Mouse (Mus musculus): ENCODE measurements around the gene Tns1. TPM values are rescaled to one million over a fixed set of nuclear protein-coding genes. Genes with fewer than 3 reads are reported as not detected.
A peak's percentile ranks its signal among the peaks of the same experiment; 100 is the strongest.

Gene Tns1
- polyA plus RNA-seq, 1 experiment from 2014 or later: 65.4 TPM

DNA sequence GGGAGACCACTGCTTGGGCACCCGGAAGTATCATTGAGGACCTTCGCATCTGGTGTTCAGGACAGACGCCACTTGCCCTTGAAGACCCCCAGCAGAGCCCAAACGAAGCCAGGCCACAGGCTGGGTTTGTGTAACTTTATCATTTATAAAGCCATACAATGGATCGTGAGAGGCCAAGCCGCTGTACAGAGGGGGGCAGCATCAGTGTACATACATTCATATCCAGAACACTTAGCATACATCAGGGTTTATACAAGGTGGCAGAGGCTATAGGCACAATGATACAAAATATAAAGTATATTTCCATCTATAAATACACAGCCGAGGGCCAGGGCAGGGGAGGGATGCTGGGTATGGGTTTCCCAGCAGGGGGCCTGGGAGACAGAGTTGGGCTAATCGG lies 214.1 kb downstream of the Tns1 start:
- Histone ChIP-seq H3K9ac (ENCODE audit: low read depth, low read length) (no peak overlapping the region), H3K4me1 (replicated peaks; ENCODE audit: insufficient read depth, low read length) (peaks cover 2% of the 10 kb centered on the region; the same call in 1 of the 2 replicates), H3K4me3 (replicated peaks; ENCODE audit: low read depth, low read length) (no peak overlapping the region), H3K36me3 (ENCODE audit: insufficient read depth, low read length) (peaks cover 16% of the 10 kb centered on the region), H3K27ac (no peak overlapping the region), H3K27me3 (ENCODE audit: insufficient read depth, low read length) (no peaks in the 10 kb centered on the region), H3K4me2 (ENCODE audit: low read length) (no peak overlapping the region), H3K9me3 (replicated peaks; ENCODE audit: low read length) (no peaks in the 10 kb centered on the region)
- peak; percentile 19; the same call in 1 of the 2 replicates for TF ChIP-seq CTCF (IDR thresholded peaks at IDR 0.05; ENCODE audit: low read depth)
- WGBS: 85% methylated on average over 8 of the region's 8 CpGs
- DNase-seq (ENCODE audit: low spot score): no peak
- ATAC-seq (replicated peaks; ENCODE audit: low FRiP score, low read depth): no peak

DNA sequence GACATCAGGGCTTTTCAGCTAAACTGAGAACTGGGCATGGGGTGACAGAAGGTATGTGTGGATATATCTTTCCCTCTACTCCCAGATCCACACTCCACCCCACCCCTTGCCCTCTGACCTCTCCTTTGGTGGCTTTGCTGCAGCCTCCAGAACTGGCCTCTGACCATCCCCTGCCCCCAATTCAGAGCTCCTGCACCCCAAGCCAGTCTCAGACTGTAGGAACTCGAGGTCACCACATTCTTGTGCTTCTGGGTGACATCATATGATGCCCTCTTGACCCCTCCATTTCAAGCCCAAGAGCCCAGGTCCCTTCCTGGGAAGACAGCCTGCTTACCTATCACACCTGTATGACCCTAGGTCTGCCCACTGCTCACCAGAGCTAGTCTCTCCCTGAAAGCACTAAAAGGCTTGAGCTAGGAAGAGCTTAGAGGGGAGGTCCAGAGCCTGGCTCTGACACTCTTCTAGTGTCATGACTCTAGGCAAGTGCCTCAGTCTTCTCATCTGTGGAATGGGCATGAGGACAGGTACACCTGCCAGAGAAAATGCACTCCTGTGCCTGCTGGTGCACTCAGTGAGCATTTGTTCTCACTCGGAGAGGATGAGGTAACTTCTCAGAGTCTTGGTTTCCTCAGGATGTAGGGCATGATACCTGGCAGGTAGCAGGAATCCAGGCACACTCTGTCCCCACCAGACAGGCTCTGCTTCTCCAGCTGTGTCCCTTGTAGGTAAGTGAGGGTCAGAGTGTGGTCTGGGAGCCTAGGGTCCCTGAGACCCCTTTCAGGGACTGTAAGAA lies 214.9 kb downstream of the Tns1 start:
- no peak for DNase-seq (ENCODE audit: low spot score)
- ATAC-seq (replicated peaks; ENCODE audit: low FRiP score, low read depth): no peak

DNA sequence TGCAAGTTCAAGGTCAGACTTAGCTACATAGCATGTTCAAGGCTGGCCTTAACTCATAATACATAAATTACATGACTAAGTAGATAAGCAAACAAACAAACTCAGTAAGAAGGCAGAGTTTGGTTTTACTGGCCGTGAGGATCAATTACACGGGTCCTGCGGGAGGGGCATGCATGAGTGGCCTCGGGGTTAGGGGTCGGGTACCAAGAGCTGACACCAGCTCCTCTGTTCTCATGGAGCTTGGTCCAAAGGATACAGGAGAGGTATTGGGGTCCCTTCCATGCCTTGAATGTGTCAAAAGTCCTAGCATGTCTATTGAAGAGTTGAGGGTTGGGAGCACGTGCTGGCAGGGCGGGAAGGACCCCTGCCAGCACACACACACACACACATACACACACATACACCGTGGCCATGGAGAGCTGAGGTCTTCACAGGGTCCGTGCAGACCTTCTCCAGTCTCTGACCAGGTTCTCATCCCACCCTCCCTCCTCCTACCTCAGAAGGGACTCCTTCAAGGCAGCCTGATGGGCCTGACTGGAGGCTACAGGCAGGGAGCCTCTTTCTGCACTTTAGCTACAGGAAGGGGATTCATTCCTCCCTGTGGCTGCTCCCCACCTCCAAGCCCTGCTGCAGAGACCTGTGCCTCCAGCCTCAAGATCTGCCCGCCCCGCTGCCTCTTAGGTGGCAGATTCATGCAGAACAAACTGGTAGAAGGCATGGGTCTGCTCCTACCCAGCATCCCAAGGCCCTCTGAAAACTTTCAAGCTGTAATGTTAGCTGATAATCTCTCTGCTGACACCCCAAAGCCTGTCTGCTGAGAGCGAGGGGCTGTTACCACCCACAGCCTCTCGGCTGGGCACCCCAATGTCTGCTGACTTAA lies 215.9 kb downstream of the Tns1 start:
- H3K4me2 ChIP-seq (ENCODE audit: low read length): no peak overlapping the region
- DNase-seq (ENCODE audit: low spot score): no peak
- H3K36me3 ChIP-seq (ENCODE audit: insufficient read depth, low read length): peaks cover 3% of the 10 kb centered on the region; the same call in 1 of the 2 replicates
- H3K9me3 ChIP-seq (replicated peaks; ENCODE audit: low read length): no peaks in the 10 kb centered on the region
- peaks cover 2% of the 10 kb centered on the region; the same call in 1 of the 2 replicates for H3K4me1 ChIP-seq (replicated peaks; ENCODE audit: insufficient read depth, low read length)
- ATAC-seq (replicated peaks; ENCODE audit: low FRiP score, low read depth): no peak
- TF ChIP-seq CTCF (IDR thresholded peaks at IDR 0.05; ENCODE audit: low read depth): no peak
- no peak overlapping the region for H3K4me3 ChIP-seq (replicated peaks; ENCODE audit: low read depth, low read length)
- 55% methylated on average over 13 of the region's 13 CpGs for WGBS
- no peak overlapping the region for H3K9ac ChIP-seq (ENCODE audit: low read depth, low read length)
- 0 out of 2 replicates have a peak overlapping the region, but pooled peaks have one; percentile 5 for H3K27ac ChIP-seq
- H3K27me3 ChIP-seq (ENCODE audit: insufficient read depth, low read length): no peaks in the 10 kb centered on the region

More for the DNA sequence above, 214.9 kb downstream of the Tns1 start:
- H3K9me3 ChIP-seq (replicated peaks; ENCODE audit: low read length): no peaks in the 10 kb centered on the region
- peaks cover 2% of the 10 kb centered on the region; the same call in 1 of the 2 replicates for H3K4me1 ChIP-seq (replicated peaks; ENCODE audit: insufficient read depth, low read length)
- H3K4me2 ChIP-seq (ENCODE audit: low read length): no peak overlapping the region
- H3K4me3 ChIP-seq (replicated peaks; ENCODE audit: low read depth, low read length): no peak overlapping the region
- H3K27ac ChIP-seq: no peak overlapping the region
- no peak overlapping the region for H3K9ac ChIP-seq (ENCODE audit: low read depth, low read length)
- H3K36me3 ChIP-seq (ENCODE audit: insufficient read depth, low read length): peaks cover 13% of the 10 kb centered on the region
- H3K27me3 ChIP-seq (ENCODE audit: insufficient read depth, low read length): no peaks in the 10 kb centered on the region
- WGBS: 59% methylated on average over 2 of the region's 2 CpGs
- TF ChIP-seq CTCF (IDR thresholded peaks at IDR 0.05; ENCODE audit: low read depth): no peak

DNA sequence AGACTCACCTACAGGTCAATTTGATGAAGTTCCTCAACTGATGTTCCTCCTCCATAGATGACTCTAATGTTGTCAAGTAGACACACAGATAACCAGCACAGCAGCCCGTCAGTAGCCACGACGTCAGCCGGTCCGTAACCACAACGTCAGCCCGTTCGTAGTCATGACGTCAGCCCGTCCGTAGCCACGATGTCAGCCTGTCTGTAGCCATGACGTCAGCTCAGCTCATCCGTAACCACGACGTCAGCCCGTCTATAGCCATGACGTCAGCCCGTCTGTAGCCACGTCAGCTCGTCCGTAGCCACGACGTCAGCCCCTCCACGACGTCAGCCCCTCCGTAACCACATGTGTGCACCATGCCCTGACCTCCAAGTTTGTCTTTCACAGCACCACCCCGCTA lies 217.1 kb downstream of the Tns1 start:
- no peak overlapping the region for H3K4me3 ChIP-seq (replicated peaks; ENCODE audit: low read depth, low read length)
- no peak overlapping the region for H3K9ac ChIP-seq (ENCODE audit: low read depth, low read length)
- TF ChIP-seq CTCF (IDR thresholded peaks at IDR 0.05; ENCODE audit: low read depth): no peak
- H3K9me3 ChIP-seq (replicated peaks; ENCODE audit: low read length): no peaks in the 10 kb centered on the region
- no peak overlapping the region for H3K4me2 ChIP-seq (ENCODE audit: low read length)
- no peak overlapping the region for H3K27ac ChIP-seq
- no peaks in the 10 kb centered on the region for H3K27me3 ChIP-seq (ENCODE audit: insufficient read depth, low read length)
- DNase-seq (ENCODE audit: low spot score) (no peak), ATAC-seq (replicated peaks; ENCODE audit: low FRiP score, low read depth) (no peak)
- no peaks in the 10 kb centered on the region for H3K36me3 ChIP-seq (ENCODE audit: insufficient read depth, low read length)
- peaks cover 2% of the 10 kb centered on the region; the same call in 1 of the 2 replicates for H3K4me1 ChIP-seq (replicated peaks; ENCODE audit: insufficient read depth, low read length)
- 90% methylated on average over 28 of the region's 28 CpGs for WGBS

DNA sequence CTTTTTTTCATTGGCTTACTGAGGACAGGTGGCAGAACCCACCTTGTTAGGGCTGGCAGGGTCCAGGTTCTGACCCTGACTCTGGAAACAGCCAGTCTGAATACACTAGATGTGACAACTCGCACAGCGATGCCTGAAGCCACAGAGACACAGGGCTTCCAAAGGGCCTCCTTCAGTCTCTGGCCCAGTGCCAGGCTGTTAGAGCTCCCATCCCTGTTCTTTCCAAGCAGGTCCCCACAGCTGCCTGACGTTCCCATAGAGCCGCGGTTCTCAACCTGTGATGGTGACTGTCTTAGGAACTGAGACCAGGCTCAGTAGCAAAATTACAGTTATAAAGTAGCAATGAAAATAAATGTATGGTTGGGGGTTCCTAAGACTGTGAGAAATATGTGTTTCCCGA lies 217.9 kb downstream of the Tns1 start:
- Histone ChIP-seq H3K9me3 (replicated peaks; ENCODE audit: low read length) (no peaks in the 10 kb centered on the region), H3K27me3 (ENCODE audit: insufficient read depth, low read length) (no peaks in the 10 kb centered on the region), H3K4me1 (replicated peaks; ENCODE audit: insufficient read depth, low read length) (peaks cover 2% of the 10 kb centered on the region; the same call in 1 of the 2 replicates), H3K9ac (ENCODE audit: low read depth, low read length) (no peak overlapping the region), H3K4me2 (ENCODE audit: low read length) (no peak overlapping the region), H3K36me3 (ENCODE audit: insufficient read depth, low read length) (no peaks in the 10 kb centered on the region), H3K4me3 (replicated peaks; ENCODE audit: low read depth, low read length) (no peak overlapping the region), H3K27ac (0 out of 2 replicates have a peak overlapping the region, but pooled peaks have one; percentile 6)
- DNase-seq (ENCODE audit: low spot score) (peak; percentile 40), ATAC-seq (replicated peaks; ENCODE audit: low FRiP score, low read depth) (no peak)
- no peak for TF ChIP-seq CTCF (IDR thresholded peaks at IDR 0.05; ENCODE audit: low read depth)
- WGBS: 57% methylated on average over 6 of the region's 6 CpGs

DNA sequence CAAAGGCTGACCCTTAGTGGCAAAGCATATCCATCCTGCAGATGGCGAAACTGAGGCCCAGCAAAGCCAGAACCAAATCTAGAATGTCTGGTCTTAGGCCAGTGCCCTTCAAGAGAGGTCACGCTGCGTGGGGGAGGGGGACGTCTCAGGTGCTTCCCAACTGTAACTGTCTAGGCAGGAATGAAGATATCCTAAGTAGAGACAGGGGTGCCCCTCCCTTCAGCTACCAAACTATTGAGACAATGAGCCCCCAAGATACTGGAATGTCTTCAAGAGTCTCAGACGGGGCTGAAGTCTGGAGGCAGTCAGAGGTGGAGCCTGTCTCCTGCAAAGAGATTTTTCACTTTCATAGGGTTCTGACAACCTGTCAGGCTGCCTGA lies 218.4 kb downstream of the Tns1 start:
- Histone ChIP-seq H3K4me2 (ENCODE audit: low read length) (no peak overlapping the region), H3K9ac (ENCODE audit: low read depth, low read length) (no peak overlapping the region), H3K27ac (0 out of 2 replicates have a peak overlapping the region, but pooled peaks have one; percentile 6), H3K4me1 (replicated peaks; ENCODE audit: insufficient read depth, low read length) (peaks cover 2% of the 10 kb centered on the region; the same call in 1 of the 2 replicates), H3K27me3 (ENCODE audit: insufficient read depth, low read length) (no peaks in the 10 kb centered on the region), H3K36me3 (ENCODE audit: insufficient read depth, low read length) (no peaks in the 10 kb centered on the region), H3K9me3 (replicated peaks; ENCODE audit: low read length) (no peaks in the 10 kb centered on the region), H3K4me3 (replicated peaks; ENCODE audit: low read depth, low read length) (no peak overlapping the region)
- ATAC-seq (replicated peaks; ENCODE audit: low FRiP score, low read depth): no peak
- TF ChIP-seq CTCF (IDR thresholded peaks at IDR 0.05; ENCODE audit: low read depth): peak; percentile 17; the same call in 1 of the 2 replicates
- no peak for DNase-seq (ENCODE audit: low spot score)
- 52% methylated on average over 5 of the region's 5 CpGs for WGBS

All from kidney, postnatal 0 days (tissue).